Mouse (Mus musculus): ENCODE data around the gene Golga4. TPM values are rescaled to one million over a fixed set of nuclear protein-coding genes. Genes with fewer than 3 reads are reported as not detected.

The Golga4 gene
- polyA plus RNA-seq, 1 experiment from 2014 or later, result 48.5 TPM

DNA sequence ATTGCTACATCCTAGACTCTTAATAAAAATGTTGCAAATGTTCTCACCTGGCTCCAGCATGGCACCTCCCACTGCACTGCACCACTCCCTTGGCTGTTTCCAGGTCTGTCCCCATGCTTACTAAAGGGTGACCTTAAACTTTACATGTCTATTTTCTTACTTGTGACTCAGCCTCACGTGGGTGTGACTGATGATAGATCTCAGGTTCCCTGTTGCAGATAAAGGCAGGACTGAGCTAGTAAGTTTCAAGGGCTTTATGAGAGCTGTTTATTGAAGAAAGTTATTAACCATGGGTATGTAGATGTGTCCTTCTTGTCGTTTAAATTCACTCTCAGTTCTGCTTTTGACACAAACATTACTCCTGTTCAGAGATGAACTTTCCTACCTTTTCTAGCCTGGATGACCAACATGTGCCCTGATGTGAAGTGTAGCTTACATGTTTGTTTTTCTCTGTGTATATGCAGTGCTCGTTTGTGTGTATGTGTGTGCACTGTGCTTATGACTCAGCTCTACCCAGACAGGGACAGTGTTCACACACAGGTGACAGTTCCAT is 6.7 kb downstream of the Golga4 start:
- H3K4me1 ChIP-seq (ENCODE audit: control insufficient read depth, insufficient read depth, low read length), result peaks cover 6% of the 10 kb centered on the region
- H3K9me3 ChIP-seq (ENCODE audit: control insufficient read depth, low read length), result no peaks in the 10 kb centered on the region
- no peaks in the 10 kb centered on the region for H3K36me3 ChIP-seq (ENCODE audit: control insufficient read depth, insufficient read depth, low read length)
- no peaks in the 10 kb centered on the region for H3K27me3 ChIP-seq (ENCODE audit: control insufficient read depth, insufficient read depth, low read length)
- no peak overlapping the region for H3K9ac ChIP-seq (ENCODE audit: low read length)
- H3K4me2 ChIP-seq, result no peak overlapping the region
- DNase-seq (ENCODE audit: low spot score, missing footprints) (no peak), ATAC-seq (ENCODE audit: low FRiP score) (no peak)
- H3K4me3 ChIP-seq (ENCODE audit: low read depth, low read length), result no peak overlapping the region
- H3K27ac ChIP-seq (ENCODE audit: low read depth, low read length), result no peak overlapping the region
- WGBS, result 87% methylated on average over 3 of the region's 3 CpGs

DNA sequence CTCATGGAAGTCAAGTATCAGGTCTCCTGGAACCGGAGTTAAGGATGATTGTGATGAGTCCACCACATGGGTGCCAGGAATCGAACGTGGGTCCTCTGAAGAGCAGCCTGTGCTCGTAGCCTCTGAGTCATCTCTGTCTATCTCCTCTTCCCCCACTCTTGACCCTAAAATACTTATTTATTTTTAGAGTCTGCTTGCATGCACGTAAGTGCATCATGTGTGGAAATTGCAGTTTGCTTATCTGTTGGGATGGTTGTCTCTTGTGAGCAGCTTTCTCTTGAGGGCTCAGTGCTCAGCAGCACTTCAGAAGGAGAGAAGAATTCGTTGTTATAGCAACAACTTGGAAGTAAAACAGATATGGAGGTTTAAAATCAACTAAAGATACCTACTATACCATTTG is 9.4 kb downstream of the Golga4 start:
- Histone ChIP-seq H3K4me2 (no peak overlapping the region), H3K27ac (ENCODE audit: low read depth, low read length) (no peak overlapping the region), H3K9ac (ENCODE audit: low read length) (no peak overlapping the region), H3K4me3 (ENCODE audit: low read depth, low read length) (no peak overlapping the region), H3K4me1 (ENCODE audit: control insufficient read depth, insufficient read depth, low read length) (no peaks in the 10 kb centered on the region), H3K27me3 (ENCODE audit: control insufficient read depth, insufficient read depth, low read length) (no peaks in the 10 kb centered on the region), H3K9me3 (ENCODE audit: control insufficient read depth, low read length) (no peaks in the 10 kb centered on the region), H3K36me3 (ENCODE audit: control insufficient read depth, insufficient read depth, low read length) (no peaks in the 10 kb centered on the region)
- ATAC-seq (ENCODE audit: low FRiP score) (no peak), DNase-seq (ENCODE audit: low spot score, missing footprints) (no peak)
- WGBS, result 95% methylated on average over 6 of the region's 6 CpGs

- no peak overlapping the region for H3K27ac ChIP-seq (ENCODE audit: low read depth, low read length)
- no peaks in the 10 kb centered on the region for H3K27me3 ChIP-seq (ENCODE audit: control insufficient read depth, insufficient read depth, low read length)
- H3K36me3 ChIP-seq (ENCODE audit: control insufficient read depth, insufficient read depth, low read length), result no peaks in the 10 kb centered on the region
- no peaks in the 10 kb centered on the region for H3K9me3 ChIP-seq (ENCODE audit: control insufficient read depth, low read length)
- DNase-seq (ENCODE audit: low spot score, missing footprints) (no peak), ATAC-seq (ENCODE audit: low FRiP score) (no peak)
- H3K4me2 ChIP-seq, result no peak overlapping the region
- H3K4me1 ChIP-seq (ENCODE audit: control insufficient read depth, insufficient read depth, low read length), result no peaks in the 10 kb centered on the region; the same call in 1 of the 2 replicates
- no peak overlapping the region for H3K9ac ChIP-seq (ENCODE audit: low read length)
- WGBS, result 95% methylated on average over 3 of the region's 3 CpGs
- H3K4me3 ChIP-seq (ENCODE audit: low read depth, low read length), result no peak overlapping the region
Measured at GRCm38 (mm10) chr9:118516162-118516561, 10.1 kb downstream of the Golga4 start.

DNA sequence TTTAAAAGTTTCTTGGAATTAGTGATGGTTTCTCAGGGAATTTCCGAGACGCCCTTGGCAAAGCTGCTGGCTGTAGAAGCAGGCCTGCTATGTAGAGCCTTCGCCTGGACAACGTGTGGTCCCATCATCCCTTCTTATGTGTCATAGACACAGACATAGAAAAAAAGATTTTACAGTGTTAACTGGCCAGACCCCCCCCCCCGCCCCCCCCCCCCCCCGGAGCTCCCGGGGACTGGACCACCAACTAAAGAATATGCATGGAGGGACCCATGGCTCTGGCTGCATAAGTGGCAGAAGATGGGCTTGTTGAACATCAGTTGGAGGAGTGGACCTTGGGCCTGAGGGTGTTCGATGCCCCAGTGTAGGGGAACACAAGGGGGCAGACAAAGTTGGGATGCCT is 11.6 kb downstream of the Golga4 start:
- no peak overlapping the region for H3K4me2 ChIP-seq
- H3K9ac ChIP-seq (ENCODE audit: low read length), result no peak overlapping the region
- no peak for DNase-seq (ENCODE audit: low spot score, missing footprints)
- H3K27me3 ChIP-seq (ENCODE audit: control insufficient read depth, insufficient read depth, low read length), result no peaks in the 10 kb centered on the region
- H3K9me3 ChIP-seq (ENCODE audit: control insufficient read depth, low read length), result no peaks in the 10 kb centered on the region
- no peak for ATAC-seq (ENCODE audit: low FRiP score)
- H3K4me3 ChIP-seq (ENCODE audit: low read depth, low read length), result no peak overlapping the region
- H3K36me3 ChIP-seq (ENCODE audit: control insufficient read depth, insufficient read depth, low read length), result no peaks in the 10 kb centered on the region
- no peaks in the 10 kb centered on the region; the same call in 1 of the 2 replicates for H3K4me1 ChIP-seq (ENCODE audit: control insufficient read depth, insufficient read depth, low read length)
- no peak overlapping the region for H3K27ac ChIP-seq (ENCODE audit: low read depth, low read length)
- 85% methylated on average over 8 of the region's 8 CpGs for WGBS

- Histone ChIP-seq H3K4me1 (ENCODE audit: control insufficient read depth, insufficient read depth, low read length) (no peaks in the 10 kb centered on the region; the same call in 1 of the 2 replicates), H3K4me3 (ENCODE audit: low read depth, low read length) (no peak overlapping the region), H3K9ac (ENCODE audit: low read length) (0 out of 2 replicates have a peak overlapping the region, but pooled peaks have one; percentile 12), H3K36me3 (ENCODE audit: control insufficient read depth, insufficient read depth, low read length) (no peaks in the 10 kb centered on the region), H3K27ac (ENCODE audit: low read depth, low read length) (no peak overlapping the region), H3K9me3 (ENCODE audit: control insufficient read depth, low read length) (no peaks in the 10 kb centered on the region), H3K27me3 (ENCODE audit: control insufficient read depth, insufficient read depth, low read length) (no peaks in the 10 kb centered on the region), H3K4me2 (no peak overlapping the region)
- DNase-seq (ENCODE audit: low spot score, missing footprints), result no peak
- no peak for ATAC-seq (ENCODE audit: low FRiP score)
- 78% methylated on average over 8 of the region's 8 CpGs for whole genome bisulfite sequencing
Measured at GRCm38 (mm10) chr9:118519101-118519500, 13.0 kb downstream of the Golga4 start.

- ATAC-seq (ENCODE audit: low FRiP score) (no peak), DNase-seq (ENCODE audit: low spot score, missing footprints) (no peak)
- Histone ChIP-seq H3K9me3 (ENCODE audit: control insufficient read depth, low read length) (no peaks in the 10 kb centered on the region), H3K27me3 (ENCODE audit: control insufficient read depth, insufficient read depth, low read length) (no peaks in the 10 kb centered on the region), H3K36me3 (ENCODE audit: control insufficient read depth, insufficient read depth, low read length) (no peaks in the 10 kb centered on the region), H3K9ac (ENCODE audit: low read length) (no peak overlapping the region), H3K4me2 (no peak overlapping the region), H3K4me3 (ENCODE audit: low read depth, low read length) (no peak overlapping the region), H3K27ac (ENCODE audit: low read depth, low read length) (no peak overlapping the region), H3K4me1 (ENCODE audit: control insufficient read depth, insufficient read depth, low read length) (no peaks in the 10 kb centered on the region; the same call in 1 of the 2 replicates)
- WGBS, result 70% methylated on average over 8 of the region's 8 CpGs
Measured at GRCm38 (mm10) chr9:118520011-118520410, 13.9 kb downstream of the Golga4 start.

GRCm38 (mm10) chr9:118520858-118521257 is 14.8 kb downstream of the Golga4 start:
- no peak overlapping the region for H3K27ac ChIP-seq (ENCODE audit: low read depth, low read length)
- no peak overlapping the region for H3K4me3 ChIP-seq (ENCODE audit: low read depth, low read length)
- H3K9ac ChIP-seq (ENCODE audit: low read length), result no peak overlapping the region
- no peaks in the 10 kb centered on the region; the same call in 1 of the 2 replicates for H3K4me1 ChIP-seq (ENCODE audit: control insufficient read depth, insufficient read depth, low read length)
- no peaks in the 10 kb centered on the region for H3K36me3 ChIP-seq (ENCODE audit: control insufficient read depth, insufficient read depth, low read length)
- H3K4me2 ChIP-seq, result no peak overlapping the region
- no peaks in the 10 kb centered on the region for H3K27me3 ChIP-seq (ENCODE audit: control insufficient read depth, insufficient read depth, low read length)
- ATAC-seq (ENCODE audit: low FRiP score), result no peak
- no peak for DNase-seq (ENCODE audit: low spot score, missing footprints)
- 21% methylated on average over 3 of the region's 3 CpGs for WGBS
- no peaks in the 10 kb centered on the region for H3K9me3 ChIP-seq (ENCODE audit: control insufficient read depth, low read length)

- no peaks in the 10 kb centered on the region for H3K9me3 ChIP-seq (ENCODE audit: control insufficient read depth, low read length)
- H3K4me2 ChIP-seq, result no peak overlapping the region
- no peak overlapping the region for H3K4me3 ChIP-seq (ENCODE audit: low read depth, low read length)
- H3K9ac ChIP-seq (ENCODE audit: low read length), result no peak overlapping the region
- no peak overlapping the region for H3K27ac ChIP-seq (ENCODE audit: low read depth, low read length)
- 72% methylated on average over 8 of the region's 8 CpGs for WGBS
- DNase-seq (ENCODE audit: low spot score, missing footprints) (no peak), ATAC-seq (ENCODE audit: low FRiP score) (no peak)
- no peaks in the 10 kb centered on the region for H3K27me3 ChIP-seq (ENCODE audit: control insufficient read depth, insufficient read depth, low read length)
- no peaks in the 10 kb centered on the region for H3K36me3 ChIP-seq (ENCODE audit: control insufficient read depth, insufficient read depth, low read length)
- H3K4me1 ChIP-seq (ENCODE audit: control insufficient read depth, insufficient read depth, low read length), result no peaks in the 10 kb centered on the region; the same call in 1 of the 2 replicates
Measured at GRCm38 (mm10) chr9:118521659-118522058, 15.6 kb downstream of the Golga4 start.

DNA sequence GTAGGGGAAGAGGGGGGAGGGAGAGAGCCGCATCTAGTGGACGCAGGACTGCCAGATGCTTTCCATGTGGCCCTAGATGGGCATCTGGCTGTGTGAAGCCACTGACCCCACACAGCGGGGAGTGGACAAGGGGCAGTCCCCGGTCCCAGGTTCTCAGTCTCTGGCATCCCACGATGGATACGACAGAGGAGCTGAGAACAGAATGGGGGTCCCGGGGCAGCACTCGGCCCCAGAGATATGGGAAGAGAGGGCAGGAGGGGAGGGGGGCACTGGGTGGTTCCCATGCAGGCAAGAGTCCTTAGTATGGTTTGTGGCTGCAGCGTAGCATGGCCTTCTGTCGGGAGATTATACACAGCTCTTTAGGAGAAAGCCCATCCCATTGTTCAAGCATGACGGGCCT is 17.7 kb downstream of the Golga4 start:
- Histone ChIP-seq H3K9me3 (ENCODE audit: control insufficient read depth, low read length) (no peaks in the 10 kb centered on the region), H3K4me2 (no peak overlapping the region), H3K27ac (ENCODE audit: low read depth, low read length) (no peak overlapping the region), H3K36me3 (ENCODE audit: control insufficient read depth, insufficient read depth, low read length) (peaks cover 2% of the 10 kb centered on the region; the same call in 1 of the 2 replicates), H3K27me3 (ENCODE audit: control insufficient read depth, insufficient read depth, low read length) (no peaks in the 10 kb centered on the region), H3K4me1 (ENCODE audit: control insufficient read depth, insufficient read depth, low read length) (no peaks in the 10 kb centered on the region; the same call in 1 of the 2 replicates), H3K9ac (ENCODE audit: low read length) (no peak overlapping the region), H3K4me3 (ENCODE audit: low read depth, low read length) (no peak overlapping the region)
- DNase-seq (ENCODE audit: low spot score, missing footprints) (no peak), ATAC-seq (ENCODE audit: low FRiP score) (no peak)
- WGBS, result 82% methylated on average over 11 of the region's 11 CpGs
